Mouse (Mus musculus) naive thymus-derived CD4-positive, alpha-beta T cell, adult 5 months (primary cell): Measurements from ENCODE around the gene Prss54. TPM values are rescaled to one million over a fixed set of nuclear protein-coding genes. Genes with fewer than 3 reads are reported as not detected.

ENCODE experiments used
- polyA plus RNA-seq: library from polyadenylated mRNA; unstranded; fragments of 100-300 nt; shearing (Covaris generic); gene quantifications from one replicate; pipeline ENCODE4 v1.2.1, GENCODE M21; 2017

Prss54 gene
- polyA plus RNA-seq: not detected

DNA sequence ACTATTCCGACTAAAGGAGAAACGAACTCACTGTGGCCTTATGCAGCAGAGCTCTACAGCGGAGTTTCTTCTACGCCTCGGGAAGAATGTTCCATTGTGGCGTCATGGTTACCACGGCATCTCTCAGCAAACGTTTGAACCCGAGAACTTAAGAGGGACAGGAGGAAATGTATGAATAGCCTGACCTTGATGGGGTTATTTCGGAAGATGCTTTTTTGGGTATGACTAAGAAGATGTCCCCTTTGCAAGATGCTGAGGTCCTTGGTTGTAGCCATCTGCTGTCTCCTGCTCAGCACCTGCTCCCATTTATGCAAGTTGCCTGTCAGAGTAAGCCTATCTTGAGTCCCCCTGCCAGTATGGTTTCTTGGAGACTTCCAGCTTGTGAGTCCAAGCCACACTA lies at the start of gene Prss54:
TSS of gene Prss54 (minus strand) at position 101 of the 400 bp plus-strand sequence.

DNA sequence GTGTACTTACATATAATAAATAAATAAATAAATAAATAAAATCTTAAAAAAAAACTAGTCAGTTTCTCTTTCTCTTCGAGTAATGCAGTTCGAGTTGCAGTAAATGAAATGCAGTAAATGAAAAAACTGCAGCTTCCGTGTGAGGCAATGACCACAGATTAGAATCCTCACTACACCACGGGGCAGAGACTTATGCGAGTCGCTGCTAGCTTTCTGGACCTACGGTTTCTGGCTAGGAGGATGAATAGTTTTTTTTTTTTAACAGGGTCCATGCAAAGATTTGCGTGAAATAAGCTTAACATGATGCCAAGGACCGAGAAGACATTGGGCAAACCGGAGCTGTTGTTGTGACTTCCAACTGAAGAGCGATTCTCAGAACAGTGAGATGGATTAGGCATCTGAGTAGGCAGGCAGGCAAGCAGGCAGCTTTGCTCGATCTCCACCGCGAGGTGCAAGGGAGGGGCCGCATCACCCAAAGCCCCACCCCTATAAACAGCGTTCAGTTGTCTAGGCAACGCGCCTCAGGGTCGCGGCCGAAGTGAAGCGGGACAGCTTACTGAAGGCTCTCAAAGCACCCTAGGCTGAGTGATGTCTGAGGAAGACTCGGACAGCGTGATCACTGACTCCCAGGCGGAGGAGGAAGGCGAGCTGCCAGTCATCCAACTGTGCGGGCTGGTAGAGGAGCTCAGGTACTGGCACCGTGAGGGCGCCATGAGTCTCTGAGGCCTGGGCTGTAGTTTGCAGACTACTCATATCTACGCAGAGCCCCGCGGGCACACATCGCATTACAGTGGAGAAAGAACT lies 42.4 kb downstream of the Prss54 start, which contains the start of gene Ccdc113:
TSS of gene Ccdc113 (plus strand) at position 502 of the 804 bp plus-strand sequence.

Other genes with a start within 250 kb of the Prss54 start
- 8.0 TPM for gene Zfp319, start 244.4 kb downstream of the Prss54 start, polyA plus RNA-seq
- gene Usb1, start 244.1 kb downstream of the Prss54 start, polyA plus RNA-seq: 41.4 TPM
- 2.6 TPM for gene Mmp15, start 224.1 kb downstream of the Prss54 start, polyA plus RNA-seq
- gene Cfap20, start 141.5 kb downstream of the Prss54 start, polyA plus RNA-seq: 42.0 TPM
- 36.2 TPM for gene Csnk2a2, start 86.3 kb downstream of the Prss54 start, polyA plus RNA-seq
- gene Ccdc113, start 42.3 kb downstream of the Prss54 start, polyA plus RNA-seq: not detected
- 5.3 TPM for gene Gins3, start 57.1 kb upstream of the Prss54 start, polyA plus RNA-seq
- gene Ndrg4, start 100.6 kb upstream of the Prss54 start, polyA plus RNA-seq: 0.37 TPM
- 88.3 TPM for gene Setd6, start 139.5 kb upstream of the Prss54 start, polyA plus RNA-seq
- 126 TPM for gene Cnot1, start 231.1 kb upstream of the Prss54 start, polyA plus RNA-seq
- 118 TPM for gene Sap18b, start 249.0 kb upstream of the Prss54 start, polyA plus RNA-seq